Mouse (Mus musculus): Measurements from ENCODE around the gene Aplf.
"Not testable (repeated sequence)": the region's sequence is repeated elsewhere in the genome, so short reads cannot be mapped to it uniquely, and the experiment has no call there.

Aplf gene

GRCm38 (mm10) chr6:87628936-87629335 lies 43.1 kb downstream of the Aplf start:
- not testable (repeated sequence) for DNase-seq (ENCODE audit: extremely low read depth, low read depth, low spot score)

GRCm38 (mm10) chr6:87623151-87623550 lies 48.8 kb downstream of the Aplf start:
- no peak for DNase-seq (ENCODE audit: extremely low read depth, low read depth, low spot score)

GRCm38 (mm10) chr6:87621281-87621680 lies 50.7 kb downstream of the Aplf start:
- DNase-seq (ENCODE audit: extremely low read depth, low read depth, low spot score): peak; percentile 37

- no peak for DNase-seq (ENCODE audit: extremely low read depth, low read depth, low spot score)
These were observed 54.0 kb downstream of the Aplf start for GRCm38 (mm10) chr6:87618021-87618420.

- no peak for DNase-seq (ENCODE audit: extremely low read depth, low read depth, low spot score)
These were observed 56.3 kb downstream of the Aplf start for GRCm38 (mm10) chr6:87615696-87616083.

- DNase-seq (ENCODE audit: extremely low read depth, low read depth, low spot score): no peak
These were observed 56.9 kb downstream of the Aplf start for GRCm38 (mm10) chr6:87614794-87615695.

GRCm38 (mm10) chr6:87599825-87600224 lies 72.2 kb downstream of the Aplf start:
- DNase-seq (ENCODE audit: extremely low read depth, low read depth, low spot score): no peak

- DNase-seq (ENCODE audit: extremely low read depth, low read depth, low spot score): no peak
These were observed 74.7 kb downstream of the Aplf start for GRCm38 (mm10) chr6:87597116-87597833.

GRCm38 (mm10) chr6:87594188-87594587 lies 77.8 kb downstream of the Aplf start:
- DNase-seq (ENCODE audit: extremely low read depth, low read depth, low spot score): no peak

GRCm38 (mm10) chr6:87590394-87591281 lies 81.4 kb downstream of the Aplf start, which contains the start of gene Prokr1:
Gene Prokr1, minus strand, starts transcription at chr6:87590743.
- DNase-seq (ENCODE audit: extremely low read depth, low read depth, low spot score): no peak

- no peak for DNase-seq (ENCODE audit: extremely low read depth, low read depth, low spot score)
These were observed 82.1 kb downstream of the Aplf start for GRCm38 (mm10) chr6:87589718-87590393.

GRCm38 (mm10) chr6:87583991-87584390 lies 88.0 kb downstream of the Aplf start:
- DNase-seq (ENCODE audit: extremely low read depth, low read depth, low spot score): no peak

GRCm38 (mm10) chr6:87583183-87583611 lies 88.8 kb downstream of the Aplf start:
- no peak for DNase-seq (ENCODE audit: extremely low read depth, low read depth, low spot score)

- DNase-seq (ENCODE audit: extremely low read depth, low read depth, low spot score): no peak
These were observed 89.5 kb downstream of the Aplf start for GRCm38 (mm10) chr6:87582456-87582855.

GRCm38 (mm10) chr6:87581581-87581980 lies 90.4 kb downstream of the Aplf start:
- DNase-seq (ENCODE audit: extremely low read depth, low read depth, low spot score): no peak

GRCm38 (mm10) chr6:87581071-87581470 lies 90.9 kb downstream of the Aplf start:
- no peak for DNase-seq (ENCODE audit: extremely low read depth, low read depth, low spot score)

Data from fat pad, adult 2 months (tissue).